Mouse (Mus musculus) testis, adult 2 months (tissue): Measurements from ENCODE around the gene Slc5a3.

ENCODE experiments used
- CTCF ChIP-seq: fragments of 200-500 bp; IDR thresholded peaks from 2 replicates; pipeline ENCODE4 v1.5.1; 2012; ENCODE audit warnings: low read depth, mild to moderate bottlenecking, inconsistent platforms, low read length, moderate library complexity; ENCODE audit not compliant: control insufficient read depth, insufficient read depth, insufficient replicate concordance
- POLR2A ChIP-seq: fragments of 200-500 bp; IDR thresholded peaks from 2 replicates; pipeline ENCODE4 v1.6.1; 2012; ENCODE audit warnings: low read depth, mild to moderate bottlenecking, inconsistent platforms, low read length, moderate library complexity; ENCODE audit not compliant: control insufficient read depth

- no peak for TF ChIP-seq POLR2A
- no peak for TF ChIP-seq CTCF
These were observed 69.1 kb downstream of the Slc5a3 start for GRCm38 (mm10) chr16:92127226-92127625.
